9 mouse cellular contexts compared by ENCODE assay signal in the genomic region with DNA sequence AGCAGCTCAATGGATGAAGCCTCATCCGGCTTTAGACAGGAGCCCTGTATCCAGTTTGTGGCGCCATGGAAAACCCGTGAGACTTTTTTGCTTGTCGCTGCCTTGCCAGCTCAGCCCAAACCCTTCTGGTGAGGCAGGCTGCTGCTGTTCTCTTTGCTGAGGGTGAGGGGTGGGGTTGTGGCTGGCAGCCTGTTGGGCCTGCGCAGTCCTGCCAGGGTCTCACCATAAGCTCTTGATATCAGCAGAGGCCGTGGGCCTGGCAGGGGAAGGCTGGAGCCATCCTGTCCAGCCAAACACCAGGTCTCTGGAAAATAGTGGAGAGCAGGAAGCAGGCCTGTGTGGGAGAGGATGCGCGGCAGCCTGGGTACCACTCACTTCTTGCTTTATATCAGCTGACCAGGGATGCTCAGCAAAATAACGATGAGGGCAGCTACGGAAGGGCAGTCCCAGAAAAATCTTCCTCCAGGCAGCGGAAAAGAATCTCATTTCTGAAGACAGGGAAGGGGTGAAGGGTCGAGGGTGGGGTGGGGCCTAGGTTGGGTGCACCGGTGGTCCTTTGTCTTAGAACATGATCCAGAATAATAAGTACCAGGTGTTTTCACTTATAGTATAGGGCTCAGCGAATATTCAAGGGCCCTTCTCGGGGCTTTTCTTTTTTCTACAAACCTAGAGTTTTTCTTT.
DNase-seq lines count a peak whose midpoint lies in the region; ATAC-seq and TF ChIP-seq lines count a peak whose summit lies in the region.
"Had no signal": no experiment of that assay in that cellular context is flagged by ENCODE, and none has a peak within 500 bp of the region (broad histone marks: within the 10 kb centered on the region; RNA-seq: fewer than 3 reads in every experiment).

No protein-coding gene starts in this region.

- peak overlapping the region; percentile 30 for H3K4me3 ChIP-seq in left cerebral cortex, adult 2 months
- no peak overlapping the region for H3K4me3 ChIP-seq in forebrain, embryonic 14.5 days (ENCODE audit: low read depth, low read length)
- H3K4me3 ChIP-seq: lung, embryonic 15.5 days had no signal

- intact Hi-C loops in left cerebral cortex, adult 2 months (cut with DNase I), result loop anchor here (2.0 to 5.0 kb wide), 4 partner anchors 75 to 526 kb away; no protein-coding TSS in a partner anchor
- intact Hi-C loops in left cerebral cortex, postnatal 10 days (cut with DNase I), result loop anchor here (5.0 kb wide), 1 partner anchor 531 kb away; no protein-coding TSS in a partner anchor

- H3K27ac ChIP-seq in left cerebral cortex, adult 2 months, result peak overlapping the region; percentile 91
- peak overlapping the region; percentile 61; the same call in 1 of the 2 replicates for H3K27ac ChIP-seq in forebrain, embryonic 14.5 days (ENCODE audit: low read depth, low read length)
- H3K27ac ChIP-seq: lung, embryonic 15.5 days had no signal

- no peaks in the 10 kb centered on the region for H3K27me3 ChIP-seq in forebrain, embryonic 14.5 days (replicated peaks; ENCODE audit: control insufficient read depth, insufficient read depth, low read length)
- H3K27me3 ChIP-seq: lung, embryonic 15.5 days; Patski had no signal

- H3K4me1 ChIP-seq in forebrain, embryonic 14.5 days (ENCODE audit: control insufficient read depth, insufficient read depth, low read length), result no peaks in the 10 kb centered on the region

- 65% methylated on average over 15 of the region's 15 CpGs for WGBS in forebrain, embryonic 14.5 days

- H3K9me3 ChIP-seq in forebrain, embryonic 14.5 days (replicated peaks; ENCODE audit: control insufficient read depth, low read length), result no peaks in the 10 kb centered on the region
- H3K9me3 ChIP-seq: lung, embryonic 15.5 days had no signal

- H3K4me2 ChIP-seq in forebrain, embryonic 14.5 days (ENCODE audit: low read length), result no peak overlapping the region
- H3K4me2 ChIP-seq: lung, embryonic 15.5 days had no signal

- no peak overlapping the region for H3K9ac ChIP-seq in forebrain, embryonic 14.5 days (ENCODE audit: low read length)
- H3K9ac ChIP-seq: lung, embryonic 15.5 days had no signal

- TF ChIP-seq CTCF in left cerebral cortex, adult 2 months (IDR thresholded peaks at IDR 0.05), result no peak

- peak in 1 of 2 experiments; percentile 58 for DNase-seq in left cerebral cortex, adult 2 months (ENCODE audit: extremely low spot score in 1 of 2, low spot score in 2 of 2)
- no peak for DNase-seq in left cerebral cortex, postnatal 10 days (ENCODE audit: extremely low spot score in 1 of 2, low spot score in 2 of 2)
- peak; percentile 69 for DNase-seq in forebrain, embryonic 14.5 days (ENCODE audit: low spot score)
- peak; percentile 69 to 78 for DNase-seq in layer of hippocampus, postnatal 10 days (ENCODE audit: low spot score in 2 of 2)
- DNase-seq in right cerebral cortex, postnatal 14 days, result peak; percentile 44
- no peak for DNase-seq in liver
- no peak for DNase-seq in c-Kit-positive CD71-positive TER-119-positive erythroid progenitor cells, embryonic 14.5 days (ENCODE audit: low spot score)

- ATAC-seq in forebrain, embryonic 14.5 days, result peak; percentile 52; the same call in 1 of the 2 replicates
- ATAC-seq: Patski had no signal

- no peaks in the 10 kb centered on the region for H3K36me3 ChIP-seq in forebrain, embryonic 14.5 days (ENCODE audit: control insufficient read depth, insufficient read depth, low read length)
- H3K36me3 ChIP-seq: lung, embryonic 15.5 days had no signal

Comparison
In these comparisons a context has a peak if more than half of its experiments do, and no peak if none do; other contexts are left out.
1. DNase-seq: peak in forebrain, embryonic 14.5 days (single experiment), layer of hippocampus, postnatal 10 days (2 of 2) and right cerebral cortex, postnatal 14 days (single experiment); none in left cerebral cortex, postnatal 10 days (0 of 2), liver (single experiment) and c-Kit-positive CD71-positive TER-119-positive erythroid progenitor cells, embryonic 14.5 days (single experiment).